Mouse (Mus musculus): ENCODE data around the gene Fbxl8.

Fbxl8 gene

DNA sequence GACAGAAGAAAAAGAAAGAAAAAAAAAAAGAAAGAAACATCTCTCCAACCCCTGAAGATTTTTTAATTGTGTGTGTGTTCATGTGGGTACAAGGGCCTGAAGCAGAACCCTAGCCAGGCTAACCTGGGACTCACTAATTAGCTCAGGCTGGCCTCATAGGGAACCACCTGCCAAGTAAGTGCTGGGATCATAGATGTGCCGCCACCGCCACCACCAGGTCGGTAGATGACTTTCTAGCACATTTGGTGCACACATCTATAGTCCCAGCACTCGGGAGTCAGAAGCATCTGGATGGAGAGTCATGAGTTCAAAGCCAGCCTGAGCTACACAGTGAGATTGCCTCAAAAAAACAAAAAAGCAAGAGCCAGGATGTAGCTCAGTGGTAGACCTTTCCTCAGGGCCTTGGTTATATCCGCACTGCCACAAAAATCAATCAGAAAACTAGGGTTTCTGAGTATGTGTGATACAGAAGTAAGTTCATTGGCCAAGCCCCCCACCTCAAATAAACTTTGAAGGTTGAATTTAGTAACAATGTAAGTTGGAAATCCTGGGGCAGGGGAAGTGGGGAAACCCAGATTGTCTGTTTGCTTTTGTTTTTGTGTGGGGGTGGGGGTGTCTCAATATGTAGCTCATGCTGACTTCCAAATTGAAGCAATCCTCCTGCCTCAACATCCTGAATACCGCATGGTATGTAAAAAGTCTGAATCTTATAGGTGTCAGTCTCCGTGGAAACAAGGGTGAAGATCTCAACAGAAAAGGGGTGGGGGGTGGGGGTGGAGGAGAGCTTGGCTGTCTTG lies 6.9 kb upstream of the Fbxl8 start:
- DNase-seq (ENCODE audit: low spot score): no peak

DNA sequence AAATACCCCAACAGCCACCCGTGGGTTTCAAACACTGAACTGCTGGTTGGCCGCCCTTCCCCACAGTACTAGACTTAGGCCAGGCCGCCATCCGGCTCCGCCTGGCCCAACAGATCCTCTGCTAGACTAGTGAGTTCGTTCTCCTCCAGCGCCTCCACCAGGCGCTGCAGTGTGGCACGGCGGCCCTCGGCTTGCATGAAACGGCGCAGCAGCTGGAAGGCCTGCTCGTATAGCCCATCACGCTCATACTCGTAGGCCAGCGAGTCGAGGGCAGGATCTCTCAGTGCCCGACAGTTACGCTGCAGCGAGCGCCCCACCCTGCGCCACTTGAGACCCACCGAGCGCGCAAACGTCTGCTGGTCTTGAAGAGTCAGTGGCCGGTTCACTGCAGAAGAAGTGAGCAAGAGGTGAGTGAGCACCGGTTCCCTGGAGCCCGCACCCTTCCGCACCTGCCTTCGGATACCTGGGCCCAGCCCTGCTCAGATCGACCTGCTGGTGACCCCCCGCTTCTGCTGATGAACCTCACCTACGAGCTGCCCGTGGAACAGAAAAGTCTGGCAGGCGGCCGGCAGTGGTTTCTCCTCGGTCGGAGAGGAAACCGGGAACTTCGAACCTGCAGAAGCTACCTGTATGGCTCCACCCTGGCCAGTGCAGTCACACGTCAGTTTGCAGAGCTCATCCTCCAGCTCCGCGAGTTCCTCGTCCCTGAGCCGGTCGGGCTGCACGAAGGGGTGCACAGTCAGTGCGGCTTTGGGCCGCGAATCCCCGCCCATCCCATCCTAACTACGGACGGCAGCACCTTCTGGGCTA lies 5.3 kb upstream of the Fbxl8 start:
- DNase-seq (ENCODE audit: low spot score): no peak

- peak; percentile 79 for DNase-seq (ENCODE audit: low spot score)
These were observed 4.6 kb upstream of the Fbxl8 start for GRCm38 (mm10) chr8:105259721-105260320.

- no peak for DNase-seq (ENCODE audit: low spot score)
These were observed 3.9 kb upstream of the Fbxl8 start for GRCm38 (mm10) chr8:105260371-105261099.

DNA sequence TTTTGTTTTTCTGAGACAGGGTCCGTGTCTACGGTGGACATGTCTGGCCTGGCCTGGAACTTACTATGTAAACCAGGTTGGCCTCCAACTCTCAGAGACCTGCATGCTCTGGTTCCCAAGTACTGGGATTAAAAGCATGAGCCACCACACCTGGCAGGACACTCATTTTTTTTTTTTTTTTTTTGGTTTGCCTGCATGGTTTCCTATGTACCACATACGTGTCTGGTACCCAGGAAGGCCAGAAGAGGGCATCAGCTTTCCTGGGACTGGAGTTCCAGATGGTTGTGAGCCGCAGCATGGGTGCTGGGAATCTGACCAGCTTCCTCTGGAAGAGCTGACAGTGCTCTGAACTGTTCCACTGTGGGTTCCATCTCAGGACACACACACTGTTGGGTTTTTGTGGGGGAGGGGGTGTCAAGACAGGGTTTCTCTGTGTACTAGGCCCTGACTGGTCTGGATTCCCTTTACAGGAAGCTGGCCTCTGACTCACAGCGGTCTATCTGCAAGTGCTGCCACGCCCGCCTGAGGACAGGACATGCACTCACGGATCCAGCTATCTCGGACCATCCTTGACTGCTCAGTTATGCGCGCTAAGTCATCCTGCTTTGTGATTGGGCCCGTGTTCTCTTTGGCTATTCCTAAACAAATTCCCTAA lies 3.0 kb upstream of the Fbxl8 start:
- DNase-seq (ENCODE audit: low spot score): no peak

- DNase-seq (ENCODE audit: low spot score): no peak
These were observed 1.1 kb upstream of the Fbxl8 start for GRCm38 (mm10) chr8:105263244-105263912.

DNA sequence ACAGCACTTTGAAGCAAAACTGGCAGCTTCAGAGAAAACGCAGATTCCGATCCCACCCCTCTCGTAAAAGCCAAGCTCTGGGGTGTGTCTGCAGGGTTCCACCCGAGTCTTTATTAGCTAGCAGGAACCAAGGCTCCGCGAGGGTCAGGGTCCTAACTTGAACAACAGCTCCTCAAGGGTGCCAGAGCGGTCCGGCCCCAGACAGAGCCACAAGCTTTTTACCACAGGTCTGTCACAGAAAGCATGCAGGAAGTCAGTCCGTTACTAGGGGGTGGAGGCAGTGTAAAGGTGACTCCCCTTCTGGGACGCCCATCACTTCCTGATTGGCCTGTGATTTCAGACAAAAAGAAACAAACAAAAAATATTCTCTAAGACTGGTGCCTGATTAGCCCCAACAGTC lies 680 bp downstream of the Fbxl8 start:
- DNase-seq (ENCODE audit: low spot score): no peak

- no peak for DNase-seq (ENCODE audit: low spot score)
These were observed 2.3 kb downstream of the Fbxl8 start for GRCm38 (mm10) chr8:105266775-105267174.

DNA sequence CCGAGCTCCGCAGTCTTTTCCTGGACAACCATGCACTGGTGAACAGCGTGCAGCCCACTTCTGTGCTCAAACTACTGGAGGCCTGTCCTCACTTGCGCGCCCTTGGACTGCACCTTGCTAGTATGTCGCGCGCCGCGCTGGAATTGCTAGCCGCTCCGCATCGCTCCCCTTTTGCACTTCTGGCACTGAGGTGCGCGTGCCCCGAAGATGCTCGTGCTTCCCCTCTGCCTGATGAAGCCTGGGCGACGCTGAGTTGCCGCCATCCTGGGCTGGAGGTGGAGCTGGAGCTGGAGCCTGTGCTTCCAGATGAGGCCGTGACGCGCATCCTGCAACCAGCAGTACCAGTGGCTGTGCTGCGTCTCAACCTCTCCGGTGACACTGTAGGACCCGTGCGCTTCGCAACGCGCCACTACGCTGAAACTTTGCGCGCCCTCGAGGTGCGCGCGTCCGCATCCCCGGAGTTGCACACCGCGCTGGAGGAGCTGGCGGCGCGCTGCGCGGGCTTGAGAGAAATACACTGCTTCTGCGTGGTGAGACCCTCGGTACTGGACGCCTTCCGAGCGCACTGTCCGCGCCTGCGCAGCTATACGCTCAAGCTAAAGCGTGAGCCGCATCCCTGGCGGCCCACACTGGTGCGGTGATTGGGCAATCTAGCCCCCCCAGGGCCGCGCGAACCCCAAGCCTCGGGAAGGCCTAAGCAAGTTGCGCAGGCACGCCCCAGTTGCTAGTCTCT lies 4.1 kb downstream of the Fbxl8 start:
- DNase-seq (ENCODE audit: low spot score): peak; percentile 45

DNA sequence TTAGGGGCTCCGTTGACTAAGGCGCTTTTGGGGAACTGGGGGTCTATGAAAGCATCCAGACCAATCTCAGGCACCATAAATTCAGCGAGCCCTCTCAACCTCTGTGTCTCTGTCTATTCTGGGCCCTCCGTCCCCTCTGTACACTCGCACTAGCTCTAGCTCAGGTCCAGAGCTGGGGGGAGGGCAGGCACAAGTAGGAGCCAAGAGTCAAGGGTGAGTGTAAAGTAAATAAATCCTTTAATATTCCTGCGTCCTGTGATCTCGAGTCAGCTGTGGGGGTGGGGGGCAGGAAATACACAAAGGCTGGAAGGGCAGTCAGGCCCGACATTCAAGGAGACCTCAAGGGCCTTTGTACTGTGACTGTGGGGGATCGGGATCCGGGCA lies 4.6 kb downstream of the Fbxl8 start:
- DNase-seq (ENCODE audit: low spot score): no peak

DNA sequence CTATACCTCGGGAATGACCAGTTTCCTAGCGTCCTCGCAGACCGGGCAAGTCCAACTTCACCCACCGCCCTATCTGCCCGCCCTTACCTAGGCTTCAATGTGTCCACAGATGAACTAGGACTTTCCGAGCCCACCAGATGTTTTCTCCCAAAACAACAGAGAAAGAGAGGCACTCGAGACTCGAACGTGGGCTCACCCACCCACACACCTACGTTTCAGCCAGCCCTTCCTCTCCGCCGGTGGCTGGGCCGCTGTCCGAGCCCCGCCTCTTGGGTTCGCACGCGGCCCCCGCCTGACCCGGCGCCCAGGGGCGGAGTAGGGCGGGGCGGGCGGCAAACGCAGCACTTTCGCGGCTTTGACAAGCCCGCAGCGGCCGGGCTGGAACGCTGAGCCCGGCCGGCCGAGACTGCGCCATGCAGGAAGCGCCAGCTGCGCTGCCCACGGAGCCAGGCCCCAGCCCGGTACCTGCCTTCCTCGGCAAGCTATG lies 5.1 kb downstream of the Fbxl8 start, which contains the start of gene Hsf4:
Gene Hsf4, plus strand, starts transcription at position 341 of the 487 bp plus-strand sequence.
- DNase-seq (ENCODE audit: low spot score): peak; percentile 31

DNA sequence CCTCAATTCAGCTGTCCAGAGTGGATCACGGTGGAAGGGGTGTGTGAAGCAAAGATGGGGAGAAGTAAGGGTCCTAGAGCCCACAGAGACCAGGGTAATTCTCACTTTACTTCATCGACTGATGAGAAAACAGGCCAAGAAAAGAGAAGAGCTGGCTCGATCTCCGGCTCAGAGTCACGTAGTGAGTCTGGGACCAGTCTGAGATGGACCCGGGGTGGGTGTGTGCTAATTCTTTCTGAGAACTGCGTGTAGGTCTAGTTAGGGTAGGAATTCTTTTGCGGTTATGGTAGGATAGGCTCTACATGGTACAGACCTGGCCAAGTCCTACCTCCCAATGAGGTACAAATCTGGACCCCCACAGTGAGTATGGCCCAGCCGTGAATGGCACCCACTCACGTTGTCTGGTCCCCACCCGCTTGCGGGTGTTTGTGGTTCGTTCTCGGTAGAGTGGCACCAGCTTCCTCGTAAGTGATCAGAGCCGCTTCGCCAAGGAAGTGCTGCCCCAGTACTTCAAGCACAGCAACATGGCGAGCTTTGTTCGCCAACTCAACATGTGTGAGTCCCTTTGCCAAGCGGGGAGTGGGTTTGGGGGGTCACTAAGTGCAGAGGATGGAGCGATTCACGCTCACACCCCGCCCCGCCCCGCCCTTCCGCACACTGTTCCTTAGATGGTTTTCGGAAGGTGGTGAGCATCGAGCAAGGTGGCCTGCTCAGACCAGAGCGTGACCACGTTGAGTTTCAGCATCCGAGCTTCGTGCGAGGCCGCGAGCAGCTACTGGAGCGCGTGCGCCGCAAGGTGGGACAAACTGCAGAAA lies 5.9 kb downstream of the Fbxl8 start:
- peak; percentile 4 for DNase-seq (ENCODE audit: low spot score)

DNA sequence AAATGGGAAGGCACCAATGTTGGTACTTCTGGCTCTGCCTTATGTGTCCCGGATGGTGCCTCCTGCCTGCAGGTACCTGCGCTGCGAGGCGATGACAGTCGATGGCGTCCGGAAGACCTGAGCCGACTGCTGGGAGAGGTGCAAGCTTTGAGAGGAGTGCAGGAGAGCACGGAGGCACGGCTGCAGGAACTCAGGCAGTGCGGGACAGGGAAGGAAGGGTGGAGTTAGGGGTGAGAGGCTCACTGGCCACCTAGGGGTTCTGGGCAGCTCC lies 6.4 kb downstream of the Fbxl8 start:
- peak; percentile 11 for DNase-seq (ENCODE audit: low spot score)

DNA sequence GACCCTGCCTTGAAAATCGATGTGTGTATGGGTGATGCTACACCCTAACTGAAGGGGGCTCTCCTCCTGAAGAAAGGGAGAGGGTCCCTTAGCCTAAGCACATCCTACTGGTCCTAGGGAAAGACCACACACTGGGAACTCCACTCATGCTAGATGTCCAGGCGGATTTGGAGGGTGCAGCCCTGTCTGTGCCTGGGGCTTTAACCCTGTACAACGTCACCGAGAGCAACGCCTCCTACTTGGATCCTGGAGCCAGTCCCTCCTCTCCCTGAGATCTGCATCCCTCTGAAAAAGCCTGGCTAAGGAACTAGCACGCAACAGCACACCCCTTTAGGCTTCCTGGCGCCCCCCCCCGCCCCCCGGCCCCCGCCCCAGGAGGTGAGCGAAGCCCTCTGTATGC lies 10.9 kb downstream of the Fbxl8 start:
- no peak for DNase-seq (ENCODE audit: low spot score)

DNA sequence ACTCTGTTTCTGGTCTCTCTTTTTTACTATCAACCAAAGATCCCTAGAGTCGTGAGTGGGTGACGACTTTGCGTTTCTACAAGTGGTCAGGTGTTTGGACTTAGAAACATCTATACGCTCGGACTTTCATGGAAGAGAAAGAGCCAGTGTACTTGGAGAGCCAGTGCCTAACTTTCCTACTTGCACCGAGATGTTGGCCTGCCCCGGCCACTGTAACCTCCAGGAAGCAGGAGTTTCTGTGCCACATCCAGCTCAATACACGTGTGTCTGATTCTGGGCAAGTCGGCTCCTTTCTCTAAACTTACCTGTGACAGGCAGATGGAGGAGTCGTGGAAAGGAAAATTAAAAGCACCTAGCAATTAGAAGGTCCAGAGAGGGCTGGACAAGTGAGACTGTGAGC lies 11.4 kb downstream of the Fbxl8 start, which contains the start of gene Nol3:
Gene Nol3, plus strand, starts transcription at position 301 of the 400 bp plus-strand sequence.
- no peak for DNase-seq (ENCODE audit: low spot score)

DNA sequence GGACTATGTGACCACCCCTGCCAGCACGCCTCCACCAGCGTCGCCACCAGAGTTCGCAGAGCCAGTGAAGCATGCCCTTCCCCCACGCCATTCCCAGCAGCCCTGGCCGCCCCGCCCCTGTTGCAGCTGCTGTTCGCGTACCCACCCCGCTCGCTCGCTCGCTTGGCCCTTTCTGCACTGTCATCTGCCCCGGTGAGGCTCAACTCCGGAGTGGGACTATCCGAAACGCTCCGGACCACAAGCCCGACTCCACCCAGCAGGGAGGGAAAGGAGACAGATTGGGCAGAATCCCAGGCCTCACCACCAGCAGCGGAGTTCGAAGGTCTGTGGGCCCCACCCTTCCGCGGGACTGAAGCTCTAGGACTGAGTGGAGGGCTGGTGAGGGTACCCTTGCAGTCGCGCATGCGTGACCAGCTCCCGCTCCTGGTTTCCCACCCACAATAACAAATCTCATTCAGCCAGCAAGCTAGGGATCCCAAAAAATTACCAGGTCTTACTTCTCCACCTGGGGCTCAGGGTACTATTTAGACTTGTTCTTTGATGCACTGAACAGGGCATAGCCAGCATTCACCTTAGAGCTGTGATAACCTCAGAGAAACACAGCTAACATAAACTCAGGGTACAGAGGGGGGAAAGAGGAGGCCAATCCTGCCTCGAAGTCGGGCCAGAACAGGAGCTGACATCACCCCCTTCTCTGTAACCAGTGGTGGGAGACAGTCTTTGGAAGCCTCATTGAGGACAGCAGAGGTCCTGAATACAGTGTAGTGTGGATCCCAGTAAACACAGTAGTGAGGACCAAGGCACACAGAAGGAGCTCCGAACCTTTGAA lies 12.1 kb downstream of the Fbxl8 start:
- peak; percentile 28 for DNase-seq (ENCODE audit: low spot score)

DNA sequence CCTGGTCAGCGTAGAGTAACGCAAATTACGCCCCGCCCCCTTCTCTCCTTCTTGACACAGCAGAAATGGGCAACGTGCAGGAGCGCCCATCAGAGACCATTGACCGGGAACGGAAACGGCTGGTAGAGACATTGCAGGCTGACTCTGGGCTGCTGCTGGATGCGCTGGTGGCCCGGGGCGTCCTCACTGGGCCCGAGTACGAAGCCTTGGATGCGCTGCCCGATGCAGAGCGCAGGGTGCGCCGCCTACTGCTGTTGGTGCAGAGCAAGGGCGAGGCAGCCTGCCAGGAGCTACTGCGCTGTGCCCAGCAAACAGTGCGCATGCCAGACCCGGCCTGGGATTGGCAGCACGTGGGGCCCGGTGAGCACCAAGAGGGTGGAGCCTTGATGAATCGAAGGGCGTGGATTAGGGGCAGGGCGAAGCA lies 14.5 kb downstream of the Fbxl8 start:
- peak; percentile 73 for DNase-seq (ENCODE audit: low spot score)

- DNase-seq (ENCODE audit: low spot score): no peak
These were observed 16.1 kb downstream of the Fbxl8 start for GRCm38 (mm10) chr8:105280567-105280966.

DNA sequence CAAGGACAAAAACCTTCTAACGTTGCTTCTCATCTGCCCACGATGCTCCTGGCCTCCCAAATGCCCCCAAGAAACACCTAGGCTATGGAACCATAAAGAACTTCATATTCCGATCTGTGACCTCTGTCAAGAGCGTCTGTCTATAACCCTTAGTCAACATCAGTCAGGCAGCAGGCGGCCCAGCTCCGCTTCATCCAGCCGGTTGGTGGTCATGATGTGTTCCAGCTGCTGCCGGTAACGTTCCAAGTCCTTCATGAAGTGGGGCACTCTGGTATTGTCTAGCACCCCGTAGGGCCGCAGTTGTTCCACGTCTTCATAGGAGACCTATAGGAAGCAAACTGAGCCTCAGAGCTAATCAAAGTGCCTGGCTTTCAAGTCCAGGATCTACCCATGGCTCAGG lies 17.4 kb downstream of the Fbxl8 start:
- no peak for DNase-seq (ENCODE audit: low spot score)
